Mouse (Mus musculus) liver, embryonic 16.5 days (tissue): ENCODE measurements at regions not wholly inside any gene's neighbourhood (a gene's known extent, or its start where the extent isn't known, plus 50 kb on each side); places are given as distances from the start of the nearest gene placed in this dataset.

Experiments
- ATAC-seq: fragments of 200-750 bp; cut with Nextera tagmentation; 2 replicates; pipeline ENCODE4 v1.8.0; 2017; ENCODE audit warnings: low read depth, mild to moderate bottlenecking, moderate number of reproducible peaks, moderate library complexity
- H3K27ac ChIP-seq: fragments of 300-500 bp; sonication (generic); 2 replicates; pipeline ENCODE4 v1.5.1; 2014; ENCODE audit warnings: mild to moderate bottlenecking, low read length
- H3K27me3 ChIP-seq: fragments of 300-500 bp; sonication (generic); 2 replicates; pipeline ENCODE4 v1.6.1; 2014; ENCODE audit warnings: low read depth, low read length, mixed read lengths; ENCODE audit not compliant: control insufficient read depth, insufficient read depth
- H3K36me3 ChIP-seq: fragments of 300-500 bp; sonication (generic); 2 replicates; pipeline ENCODE4 v1.6.1; 2014; ENCODE audit warnings: mild to moderate bottlenecking; ENCODE audit not compliant: control insufficient read depth, insufficient read depth
- H3K4me1 ChIP-seq: fragments of 300-500 bp; sonication (generic); 2 replicates; pipeline ENCODE4 v1.6.1; 2014; ENCODE audit warnings: low read depth, low read length, mixed read lengths; ENCODE audit not compliant: control insufficient read depth
- H3K4me2 ChIP-seq: fragments of 300-500 bp; sonication (generic); 2 replicates; pipeline ENCODE4 v1.6.1; 2014; ENCODE audit warnings: low read depth, low read length, mixed read lengths
- H3K4me3 ChIP-seq: fragments of 300-500 bp; sonication (generic); 2 replicates; pipeline ENCODE4 v1.5.1; 2014; ENCODE audit warnings: low read depth, mild to moderate bottlenecking, low read length
- H3K9ac ChIP-seq: fragments of 300-500 bp; sonication (generic); 2 replicates; pipeline ENCODE4 v1.6.1; 2014; ENCODE audit warnings: low read depth, low read length
- H3K9me3 ChIP-seq: fragments of 300-500 bp; sonication (generic); replicated peaks from 2 replicates; pipeline ENCODE4 v1.6.1; 2016; ENCODE audit warnings: low read length; ENCODE audit not compliant: control insufficient read depth
- whole genome bisulfite sequencing: fragments of 180-500 bp; shearing (Covaris S2); extraction: QIAGEN DNeasy Blood & Tissue Kit; methylation state at CpG from one replicate; pipeline ENCODE4 v1.1.7; 2014; ENCODE audit not compliant: insufficient replicate concordance; 5-methylcytosine and 5-hydroxymethylcytosine counted together

- Histone ChIP-seq H3K4me1 (no peaks in the 10 kb centered on the region), H3K9me3 (no peaks in the 10 kb centered on the region), H3K36me3 (no peaks in the 10 kb centered on the region), H3K27me3 (no peaks in the 10 kb centered on the region), H3K9ac (no peak overlapping the region), H3K4me2 (no peak overlapping the region), H3K4me3 (no peak overlapping the region), H3K27ac (no peak overlapping the region)
- WGBS: 63% methylated on average over 5 of the region's 5 CpGs
- no peak for ATAC-seq
Measured at GRCm38 (mm10) chr4:12376797-12377570, 205.2 kb upstream of the Fam92a start.

GRCm38 (mm10) chr4:12369551-12369950 is 197.7 kb upstream of the Fam92a start:
- ATAC-seq: no peak
- Histone ChIP-seq H3K27me3 (no peaks in the 10 kb centered on the region), H3K4me3 (no peak overlapping the region), H3K9ac (no peak overlapping the region), H3K4me2 (no peak overlapping the region), H3K9me3 (no peaks in the 10 kb centered on the region), H3K4me1 (no peaks in the 10 kb centered on the region), H3K36me3 (no peaks in the 10 kb centered on the region), H3K27ac (no peak overlapping the region)
- WGBS: 51% methylated on average over 2 of the region's 2 CpGs

DNA sequence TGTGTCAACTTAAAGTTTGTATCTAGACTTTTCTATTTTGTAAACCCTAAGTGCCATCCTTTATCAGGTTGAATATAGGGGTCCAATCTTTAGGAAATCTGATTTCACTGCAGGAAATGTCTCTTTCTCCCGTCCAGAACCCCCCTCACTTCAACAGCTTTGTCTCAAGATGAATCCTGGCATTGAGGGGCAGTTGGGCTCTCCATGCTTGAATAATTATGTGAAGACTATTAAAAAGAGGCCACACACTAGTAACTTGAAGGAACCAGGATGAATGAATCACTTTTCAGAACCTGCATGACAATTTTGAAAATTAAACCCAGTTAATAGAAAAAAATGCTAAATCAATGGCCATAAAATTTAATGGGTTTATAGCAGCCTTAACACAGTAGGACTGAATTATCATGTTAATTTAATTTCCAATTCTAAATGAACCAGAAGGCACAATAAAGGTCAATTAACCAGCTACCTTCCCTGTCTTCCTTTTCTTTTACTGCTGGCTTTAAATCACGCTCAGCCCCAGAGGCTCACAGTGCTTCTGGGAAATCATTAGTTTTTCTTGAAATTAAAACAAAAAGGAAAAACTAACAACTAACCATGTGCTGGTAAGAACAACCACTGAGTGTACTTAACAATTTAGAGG is 185.3 kb upstream of the Fam92a start:
- no peak for ATAC-seq
- H3K36me3 ChIP-seq: no peaks in the 10 kb centered on the region
- H3K9ac ChIP-seq: no peak overlapping the region
- no peak overlapping the region for H3K4me2 ChIP-seq
- H3K27ac ChIP-seq: no peak overlapping the region
- H3K4me3 ChIP-seq: no peak overlapping the region
- WGBS: 43% methylated on average over 2 of the region's 2 CpGs
- H3K9me3 ChIP-seq: no peaks in the 10 kb centered on the region
- no peaks in the 10 kb centered on the region for H3K27me3 ChIP-seq
- no peaks in the 10 kb centered on the region for H3K4me1 ChIP-seq

DNA sequence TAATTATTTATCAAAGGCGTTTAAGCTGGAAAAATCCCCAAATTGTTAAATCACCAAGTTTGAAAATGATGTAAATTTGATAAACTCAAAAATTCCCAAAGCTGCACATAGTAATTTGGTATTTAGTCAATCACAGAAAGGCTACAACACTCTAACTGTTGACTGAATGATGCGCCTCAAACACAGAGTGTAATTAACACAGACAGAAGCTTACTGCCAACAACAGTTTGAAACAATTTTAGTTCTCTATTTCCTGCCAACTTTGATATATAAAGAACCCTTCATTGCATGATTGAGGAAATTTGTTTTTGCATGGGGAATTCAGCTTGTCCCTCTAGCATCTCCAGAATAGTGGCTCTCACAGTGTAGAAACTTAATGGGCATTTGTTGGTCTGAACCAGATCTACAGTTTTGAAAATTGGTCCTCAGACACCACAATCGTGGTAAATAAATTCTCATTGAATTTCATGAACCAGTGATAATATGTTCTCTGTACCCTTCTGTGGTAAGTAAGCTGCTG is 181.6 kb upstream of the Fam92a start:
- ATAC-seq: no peak
- Histone ChIP-seq H3K9me3 (no peaks in the 10 kb centered on the region), H3K36me3 (no peaks in the 10 kb centered on the region), H3K27ac (no peak overlapping the region), H3K4me2 (no peak overlapping the region), H3K4me1 (no peaks in the 10 kb centered on the region), H3K9ac (no peak overlapping the region), H3K4me3 (no peak overlapping the region), H3K27me3 (no peaks in the 10 kb centered on the region)
- 47% methylated on average over 3 of the region's 3 CpGs for WGBS

- no peak overlapping the region for H3K4me3 ChIP-seq
- no peaks in the 10 kb centered on the region for H3K27me3 ChIP-seq
- no peaks in the 10 kb centered on the region for H3K4me1 ChIP-seq
- H3K27ac ChIP-seq: no peak overlapping the region
- no peak overlapping the region for H3K9ac ChIP-seq
- H3K36me3 ChIP-seq: no peaks in the 10 kb centered on the region
- no peaks in the 10 kb centered on the region for H3K9me3 ChIP-seq
- 34% methylated on average over 1 of the region's 1 CpGs for WGBS
- no peak overlapping the region for H3K4me2 ChIP-seq
- ATAC-seq: no peak
Measured at GRCm38 (mm10) chr4:12339236-12339635, 167.4 kb upstream of the Fam92a start.

DNA sequence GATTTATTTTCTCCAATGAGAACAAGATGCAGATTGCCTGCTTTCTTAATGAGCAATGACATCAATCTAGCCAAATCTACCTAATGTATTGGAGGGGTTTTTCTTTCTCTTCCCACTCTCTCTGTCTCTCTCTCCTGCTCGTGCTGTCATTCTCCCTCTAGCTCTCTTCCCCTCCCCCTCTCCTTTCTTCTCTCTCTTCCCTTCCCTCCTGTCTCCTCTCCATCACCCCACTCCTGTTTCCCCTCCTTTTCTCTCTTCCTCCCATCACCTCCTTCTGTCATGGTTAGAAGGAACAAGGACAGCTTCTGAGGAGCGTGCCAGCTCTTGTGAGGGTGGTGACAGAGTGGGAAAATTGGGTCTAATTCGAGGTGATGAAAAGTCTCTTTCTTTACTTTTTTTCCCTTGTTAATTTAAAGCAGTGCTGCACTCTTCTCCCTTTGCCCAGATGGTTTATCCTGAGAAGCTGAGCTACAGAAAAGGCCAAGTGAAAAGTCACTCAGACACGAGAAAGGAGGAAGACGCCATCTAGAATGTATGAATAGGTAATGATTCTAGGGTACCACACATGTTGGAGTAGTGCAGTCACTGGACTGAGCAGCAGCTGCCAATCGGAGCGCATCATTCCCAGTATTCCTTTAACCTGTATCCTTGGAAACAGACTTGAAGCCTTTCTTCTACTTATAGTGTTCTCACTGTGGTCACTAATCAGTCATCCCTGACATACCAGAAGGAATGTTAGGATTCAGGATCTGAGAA is 163.2 kb upstream of the Fam92a start:
- H3K27me3 ChIP-seq: no peaks in the 10 kb centered on the region
- H3K4me1 ChIP-seq: no peaks in the 10 kb centered on the region
- no peak overlapping the region for H3K4me2 ChIP-seq
- no peak overlapping the region for H3K9ac ChIP-seq
- no peak overlapping the region for H3K4me3 ChIP-seq
- H3K9me3 ChIP-seq: no peaks in the 10 kb centered on the region
- H3K36me3 ChIP-seq: no peaks in the 10 kb centered on the region
- ATAC-seq: no peak
- 54% methylated on average over 7 of the region's 7 CpGs for WGBS
- H3K27ac ChIP-seq: no peak overlapping the region

- H3K9me3 ChIP-seq: no peaks in the 10 kb centered on the region
- WGBS: 53% methylated on average over 9 of the region's 9 CpGs
- no peak overlapping the region for H3K4me2 ChIP-seq
- H3K27me3 ChIP-seq: no peaks in the 10 kb centered on the region
- H3K9ac ChIP-seq: no peak overlapping the region
- ATAC-seq: no peak
- no peaks in the 10 kb centered on the region for H3K36me3 ChIP-seq
- no peak overlapping the region for H3K27ac ChIP-seq
- H3K4me1 ChIP-seq: no peaks in the 10 kb centered on the region
- no peak overlapping the region for H3K4me3 ChIP-seq
Measured at GRCm38 (mm10) chr4:12334429-12334828, 162.6 kb upstream of the Fam92a start.

GRCm38 (mm10) chr4:12316024-12316423 is 144.2 kb upstream of the Fam92a start:
- H3K4me3 ChIP-seq: no peak overlapping the region
- ATAC-seq: no peak
- no peaks in the 10 kb centered on the region for H3K9me3 ChIP-seq
- WGBS: 54% methylated on average over 1 of the region's 1 CpGs
- H3K27ac ChIP-seq: no peak overlapping the region
- no peaks in the 10 kb centered on the region for H3K36me3 ChIP-seq
- no peak overlapping the region for H3K9ac ChIP-seq
- no peaks in the 10 kb centered on the region for H3K4me1 ChIP-seq
- no peaks in the 10 kb centered on the region for H3K27me3 ChIP-seq
- H3K4me2 ChIP-seq: no peak overlapping the region

- no peaks in the 10 kb centered on the region for H3K9me3 ChIP-seq
- no peak overlapping the region for H3K4me2 ChIP-seq
- no peaks in the 10 kb centered on the region for H3K27me3 ChIP-seq
- no peak overlapping the region for H3K9ac ChIP-seq
- WGBS: 68% methylated on average over 5 of the region's 5 CpGs
- H3K36me3 ChIP-seq: no peaks in the 10 kb centered on the region
- H3K4me3 ChIP-seq: no peak overlapping the region
- H3K4me1 ChIP-seq: no peaks in the 10 kb centered on the region
- H3K27ac ChIP-seq: no peak overlapping the region
- no peak for ATAC-seq
Measured at GRCm38 (mm10) chr4:12308332-12308731, 136.5 kb upstream of the Fam92a start.
